Mouse (Mus musculus) lung, postnatal 14 days (tissue): ENCODE measurements around the gene Gm12886.

Experiments used
- DNase-seq: peaks from one replicate; pipeline ENCODE4 v3.0.0; 2021

Gm12886 gene

GRCm38 (mm10) chr4:121422999-121423398 lies at the start of gene Gm12886:
Gene Gm12886, minus strand, starts transcription at chr4:121423099.
- no peak for DNase-seq
